Mouse (Mus musculus) MEL (cell line): ENCODE results near the gene Tpcn1. TPM values are rescaled to one million over a fixed set of nuclear protein-coding genes. Genes with fewer than 3 reads are reported as not detected.

Experiments used
- DNase-seq: peaks from one replicate; pipeline ENCODE4 v3.0.0; 2011; ENCODE audit warnings: low read depth, low spot score
- H3K27ac ChIP-seq: 2 replicates; pipeline ENCODE4 v1.5.1; 2012; ENCODE audit warnings: low read depth, mild to moderate bottlenecking, control low read depth, low read length, moderate library complexity; ENCODE audit not compliant: control insufficient read depth
- H3K27me3 ChIP-seq, 2 experiments: fragments of 150-350 bp in 1 of 2; sonication (generic) in 1 of 2; 2 replicates each; pipeline ENCODE4 v1.6.1; 2012; ENCODE audit warnings: low read length in 2 of 2, mild to moderate bottlenecking in 2 of 2, improper control_type of control experiment in 1 of 2, moderate library complexity in 1 of 2; ENCODE audit not compliant: insufficient read depth in 2 of 2, control insufficient read depth in 1 of 2
- H3K36me3 ChIP-seq, 2 experiments: 2 replicates each; pipeline ENCODE4 v1.6.1; 2012 to 2014; ENCODE audit warnings: low read length in 2 of 2, improper control_type of control experiment in 1 of 2, inconsistent platforms in 1 of 2, mild to moderate bottlenecking in 1 of 2; ENCODE audit not compliant: insufficient read depth in 2 of 2, control insufficient read depth in 1 of 2
- H3K4me1 ChIP-seq, 2 experiments: fragments of 150-350 bp in 1 of 2; sonication (generic) in 1 of 2; 2 replicates each; pipeline ENCODE4 v1.6.1; 2012; ENCODE audit warnings: low read length in 2 of 2, improper control_type of control experiment in 1 of 2, mild to moderate bottlenecking in 1 of 2; ENCODE audit not compliant: insufficient read depth in 2 of 2, control insufficient read depth in 1 of 2
- H3K4me3 ChIP-seq, 2 experiments: fragments of 150-350 bp in 1 of 2; sonication (generic) in 1 of 2; 2 replicates each; pipeline ENCODE4 v1.5.1; 2012; ENCODE audit warnings: low read depth in 2 of 2, low read length in 2 of 2, mild to moderate bottlenecking in 2 of 2, moderate library complexity in 2 of 2, control low read depth in 1 of 2, improper control_type of control experiment in 1 of 2; ENCODE audit not compliant: control insufficient read depth in 1 of 2, insufficient read depth in 1 of 2
- H3K79me2 ChIP-seq: 2 replicates; pipeline ENCODE4 v1.6.1; 2012; ENCODE audit warnings: mild to moderate bottlenecking, low read length, moderate library complexity; ENCODE audit not compliant: control insufficient read depth, poor library complexity, insufficient read depth
- H3K9ac ChIP-seq: 2 replicates; pipeline ENCODE4 v1.6.1; 2012; ENCODE audit warnings: low read depth, mild to moderate bottlenecking, control low read depth, low read length, moderate library complexity; ENCODE audit not compliant: control insufficient read depth, poor library complexity, severe bottlenecking
- H3K9me3 ChIP-seq: fragments of 150-350 bp; sonication (generic); replicated peaks from 2 replicates; pipeline ENCODE4 v1.6.1; 2012; ENCODE audit warnings: mild to moderate bottlenecking, low read length, improper control_type of control experiment, moderate library complexity; ENCODE audit not compliant: insufficient read depth
- CHD2 ChIP-seq: IDR thresholded peaks from 2 replicates; pipeline ENCODE4 v1.6.1; 2011; ENCODE audit warnings: low read length, improper control_type of control experiment
- EP300 ChIP-seq, 2 experiments: IDR thresholded peaks; 2 replicates each; pipeline ENCODE4 v1.6.1; 2011; ENCODE audit warnings: improper control_type of control experiment in 2 of 2, low read length in 2 of 2, low read depth in 1 of 2, mild to moderate bottlenecking in 1 of 2
- GABPA ChIP-seq: IDR thresholded peaks from 2 replicates; pipeline ENCODE4 v1.6.1; 2012; ENCODE audit warnings: low read depth, mild to moderate bottlenecking, inconsistent platforms, low read length, improper control_type of control experiment, moderate library complexity
- GATA1 ChIP-seq: IDR thresholded peaks from 2 replicates; pipeline ENCODE4 v1.6.1; 2011; ENCODE audit warnings: low read depth, low read length, improper control_type of control experiment
- HCFC1 ChIP-seq: IDR thresholded peaks from 2 replicates; pipeline ENCODE4 v1.6.1; 2012; ENCODE audit warnings: low read depth, mild to moderate bottlenecking, inconsistent platforms, low read length, improper control_type of control experiment, moderate library complexity
- KAT2A ChIP-seq: conservative IDR thresholded peaks from 2 replicates; pipeline ENCODE4 v1.6.1; 2012; ENCODE audit warnings: low read depth, low read length, improper control_type of control experiment, inconsistent platforms
- MAZ ChIP-seq: IDR thresholded peaks from 2 replicates; pipeline ENCODE4 v1.6.1; 2012; ENCODE audit warnings: low read depth, mild to moderate bottlenecking, inconsistent platforms, low read length, improper control_type of control experiment
- MEF2A ChIP-seq: IDR thresholded peaks from 2 replicates; pipeline ENCODE4 v1.6.1; 2014; ENCODE audit warnings: low read depth, mild to moderate bottlenecking, inconsistent platforms, low read length, improper control_type of control experiment; ENCODE audit not compliant: poor library complexity, insufficient replicate concordance, severe bottlenecking; ENCODE audit errors: extremely low read depth
- MXI1 ChIP-seq: IDR thresholded peaks from 2 replicates; pipeline ENCODE4 v1.6.1; 2011; ENCODE audit warnings: mild to moderate bottlenecking, low read depth, low read length, improper control_type of control experiment
- MYB ChIP-seq: IDR thresholded peaks from 2 replicates; pipeline ENCODE4 v1.6.1; 2011; ENCODE audit warnings: mild to moderate bottlenecking, low read depth, low read length, improper control_type of control experiment
- NELFE ChIP-seq: IDR thresholded peaks from 2 replicates; pipeline ENCODE4 v1.6.1; 2011; ENCODE audit warnings: low read depth, low read length, improper control_type of control experiment
- POLR2AphosphoS2 ChIP-seq: IDR thresholded peaks from 2 replicates; pipeline ENCODE4 v1.6.1; 2011; ENCODE audit warnings: low read length, improper control_type of control experiment
- POLR2AphosphoS5 ChIP-seq: IDR thresholded peaks from 2 replicates; pipeline ENCODE4 v1.6.1; 2012; ENCODE audit warnings: low read depth, borderline replicate concordance, mild to moderate bottlenecking, inconsistent platforms, low read length, moderate library complexity, mixed read lengths
- SIN3A ChIP-seq: IDR thresholded peaks from 2 replicates; pipeline ENCODE4 v1.6.1; 2012; ENCODE audit warnings: low read length, improper control_type of control experiment, inconsistent platforms
- SMC3 ChIP-seq: IDR thresholded peaks from 2 replicates; pipeline ENCODE4 v1.6.1; 2011; ENCODE audit warnings: low read depth, low read length, improper control_type of control experiment
- TAL1 ChIP-seq: IDR thresholded peaks from 2 replicates; pipeline ENCODE4 v1.6.1; 2012; ENCODE audit warnings: mild to moderate bottlenecking, inconsistent platforms, low read length, moderate library complexity, mixed read lengths
- TCF12 ChIP-seq: IDR thresholded peaks from 2 replicates; pipeline ENCODE4 v1.6.1; 2014; ENCODE audit warnings: low read depth, mild to moderate bottlenecking, inconsistent platforms, low read length, improper control_type of control experiment, moderate library complexity
- UBTF ChIP-seq: IDR thresholded peaks from 2 replicates; pipeline ENCODE4 v1.6.1; 2012; ENCODE audit warnings: low read depth, mild to moderate bottlenecking, inconsistent platforms, low read length, improper control_type of control experiment, moderate library complexity, borderline replicate concordance; ENCODE audit not compliant: insufficient read depth
- USF1 ChIP-seq: IDR thresholded peaks from 2 replicates; pipeline ENCODE4 v1.6.1; 2014; ENCODE audit warnings: low read depth, mild to moderate bottlenecking, inconsistent platforms, low read length, improper control_type of control experiment, moderate library complexity
- ZC3H11A ChIP-seq: IDR thresholded peaks from 2 replicates; pipeline ENCODE4 v1.6.1; 2012; ENCODE audit warnings: low read depth, mild to moderate bottlenecking, inconsistent platforms, low read length, improper control_type of control experiment
- ZKSCAN1 ChIP-seq: IDR thresholded peaks from 2 replicates; pipeline ENCODE4 v1.6.1; 2012; ENCODE audit warnings: low read depth, mild to moderate bottlenecking, inconsistent platforms, low read length, improper control_type of control experiment, moderate library complexity
- ZNF384 ChIP-seq: IDR thresholded peaks from 2 replicates; pipeline ENCODE4 v1.6.1; 2012; ENCODE audit warnings: low read depth, mild to moderate bottlenecking, inconsistent platforms, low read length, improper control_type of control experiment
- polyA plus RNA-seq, 2 experiments: library from polyadenylated mRNA; stranded (reverse) in 1 of 2; unstranded in 1 of 2; fragments of >175 nt in 1 of 2; fragments of >200 nt in 1 of 2; gene quantifications; 2 replicates each; pipeline versions ENCODE4 v1.2.1 to v1.2.4; 2012; ENCODE audit warnings: low replicate concordance in 2 of 2, low read depth in 1 of 2; ENCODE audit not compliant: insufficient read length in 2 of 2, insufficient read depth in 1 of 2, missing spikeins in 1 of 2
- total RNA-seq: library from RNA; depleted of rRNA; stranded (reverse); fragments of 300-350 nt; gene quantifications from 2 replicates; pipeline ENCODE4 v1.2.3, GENCODE M21; 2012

The Tpcn1 gene
- total and polyA plus RNA-seq, 3 experiments = 11.3 to 43.2 TPM; not detected in 1

- peaks cover 2 to 9% of the 10 kb centered on the region in 2 experiments; a peak in 2 of 4 replicates for H3K4me1 ChIP-seq
- no peak for DNase-seq
- no peaks in the 10 kb centered on the region for H3K9me3 ChIP-seq
- peak overlapping the region; percentile 64 for H3K9ac ChIP-seq
- peak overlapping the region; percentile 2; the same call in 1 of the 2 replicates for H3K27ac ChIP-seq
- H3K36me3 ChIP-seq = no peaks in the 10 kb centered on the region; a peak in 1 of 4 replicates
- H3K4me3 ChIP-seq = peak overlapping the region; percentile 71 to 73
- TF ChIP-seq GABPA (no peak), HCFC1 (0 out of 2 replicates have a peak, but pooled peaks have one; percentile 11)
- peaks cover 29% of the 10 kb centered on the region for H3K79me2 ChIP-seq
- no peaks in the 10 kb centered on the region for H3K27me3 ChIP-seq
Measured at GRCm38 (mm10) chr5:120611416-120611815, 22.9 kb upstream of the Tpcn1 start.

DNA sequence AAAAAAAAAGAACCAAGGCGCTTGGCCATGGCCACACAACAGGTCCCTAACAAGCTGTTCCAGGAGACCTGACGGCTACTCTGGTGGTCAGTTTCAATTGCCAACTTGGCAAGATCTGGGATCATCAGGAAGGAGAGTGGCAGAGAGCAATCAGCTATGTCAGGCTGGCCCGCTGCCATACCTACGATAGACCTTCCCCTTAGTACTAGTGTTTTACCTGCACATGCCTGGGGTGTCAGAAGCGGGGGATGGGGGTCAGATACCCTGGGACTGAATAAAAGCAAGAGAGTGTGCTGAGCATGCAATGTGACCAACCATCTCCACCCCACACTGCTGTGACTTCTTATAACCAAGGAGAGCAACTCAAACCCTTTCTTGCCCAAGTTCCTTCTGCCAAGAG lies 22.4 kb upstream of the Tpcn1 start:
- Histone ChIP-seq H3K4me3 (no peak overlapping the region), H3K9ac (no peak overlapping the region), H3K9me3 (no peaks in the 10 kb centered on the region), H3K79me2 (peaks cover 25% of the 10 kb centered on the region), H3K36me3 (no peaks in the 10 kb centered on the region; a peak in 1 of 4 replicates), H3K27ac (no peak overlapping the region), H3K4me1 (peaks cover 2 to 9% of the 10 kb centered on the region in 2 experiments; a peak in 2 of 4 replicates), H3K27me3 (no peaks in the 10 kb centered on the region)
- DNase-seq = no peak
- TF ChIP-seq MEF2A (no peak), POLR2AphosphoS5 (no peak), SIN3A (no peak), ZKSCAN1 (no peak), MXI1 (no peak), TAL1 (no peak), TCF12 (no peak), ZC3H11A (no peak), MAZ (no peak), CHD2 (no peak), SMC3 (no peak), NELFE (no peak), KAT2A (no peak), ZNF384 (no peak), USF1 (no peak), UBTF (no peak), GATA1 (no peak), MYB (no peak), EP300 (IDR thresholded peaks at IDR 0.05; ENCODE audit: low read depth in 1 of 2, low read length in 2 of 2) (no peak), POLR2AphosphoS2 (no peak)
